Mouse (Mus musculus): ENCODE measurements at regions not wholly inside any gene's neighbourhood (a gene's known extent, or its start where the extent isn't known, plus 50 kb on each side); places are given as distances from the start of the nearest gene placed in this dataset.

- Histone ChIP-seq H3K4me3 (no peak overlapping the region), H3K27ac (no peak overlapping the region)
- no peak for DNase-seq
- intact Hi-C loops (cut with DNase I): no loop called here
- no peak for TF ChIP-seq CTCF (IDR thresholded peaks at IDR 0.05)
These were observed 52.0 kb upstream of the C030005K15Rik start for GRCm38 (mm10) chr10:97778531-97778930.

DNA sequence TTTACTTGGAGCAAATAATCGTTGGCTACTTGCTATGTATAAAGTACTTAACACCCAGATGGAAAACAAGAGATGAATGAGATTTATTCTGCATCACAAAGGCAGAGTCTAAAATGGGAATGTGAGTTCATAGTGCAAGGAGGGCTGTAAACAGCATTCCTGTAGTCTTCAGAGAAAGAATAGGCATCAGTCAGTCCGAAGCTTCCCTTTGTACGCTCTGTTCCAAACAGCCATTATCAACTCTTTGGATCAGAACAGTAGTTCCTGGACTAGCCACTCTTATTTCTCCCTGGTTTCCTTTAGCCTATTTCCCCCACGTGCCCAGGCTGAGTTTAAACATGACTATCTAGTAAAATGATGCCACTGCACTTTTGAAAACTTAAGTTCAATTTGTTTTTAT is 52.8 kb upstream of the C030005K15Rik start:
- TF ChIP-seq CTCF (IDR thresholded peaks at IDR 0.05): no peak
- Histone ChIP-seq H3K4me3 (no peak overlapping the region), H3K27ac (no peak overlapping the region)
- no peak for DNase-seq
- intact Hi-C loops (cut with DNase I): no loop called here

DNA sequence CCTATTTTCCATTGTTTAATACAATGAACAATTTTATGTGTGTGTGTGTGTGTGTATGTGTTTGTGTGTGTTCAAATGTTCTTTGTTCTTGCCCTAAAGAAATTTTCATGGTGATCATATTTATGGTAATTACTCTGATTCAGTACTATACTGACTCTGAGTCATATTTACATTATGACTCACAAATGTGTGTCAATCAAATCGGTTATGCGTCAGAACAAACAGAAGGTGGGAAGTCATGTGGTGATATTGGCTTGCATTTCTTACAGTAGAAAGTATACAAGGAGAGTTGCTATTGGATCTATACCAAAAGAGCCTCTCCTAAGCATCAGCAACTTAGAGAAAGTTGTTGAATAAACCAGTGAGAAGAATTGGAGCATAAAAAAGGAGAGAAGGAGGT is 67.2 kb upstream of the C030005K15Rik start:
- intact Hi-C loops (cut with DNase I): no loop called here
- no peak for DNase-seq
- TF ChIP-seq CTCF (IDR thresholded peaks at IDR 0.05): no peak
- Histone ChIP-seq H3K27ac (no peak overlapping the region), H3K4me3 (no peak overlapping the region)

DNA sequence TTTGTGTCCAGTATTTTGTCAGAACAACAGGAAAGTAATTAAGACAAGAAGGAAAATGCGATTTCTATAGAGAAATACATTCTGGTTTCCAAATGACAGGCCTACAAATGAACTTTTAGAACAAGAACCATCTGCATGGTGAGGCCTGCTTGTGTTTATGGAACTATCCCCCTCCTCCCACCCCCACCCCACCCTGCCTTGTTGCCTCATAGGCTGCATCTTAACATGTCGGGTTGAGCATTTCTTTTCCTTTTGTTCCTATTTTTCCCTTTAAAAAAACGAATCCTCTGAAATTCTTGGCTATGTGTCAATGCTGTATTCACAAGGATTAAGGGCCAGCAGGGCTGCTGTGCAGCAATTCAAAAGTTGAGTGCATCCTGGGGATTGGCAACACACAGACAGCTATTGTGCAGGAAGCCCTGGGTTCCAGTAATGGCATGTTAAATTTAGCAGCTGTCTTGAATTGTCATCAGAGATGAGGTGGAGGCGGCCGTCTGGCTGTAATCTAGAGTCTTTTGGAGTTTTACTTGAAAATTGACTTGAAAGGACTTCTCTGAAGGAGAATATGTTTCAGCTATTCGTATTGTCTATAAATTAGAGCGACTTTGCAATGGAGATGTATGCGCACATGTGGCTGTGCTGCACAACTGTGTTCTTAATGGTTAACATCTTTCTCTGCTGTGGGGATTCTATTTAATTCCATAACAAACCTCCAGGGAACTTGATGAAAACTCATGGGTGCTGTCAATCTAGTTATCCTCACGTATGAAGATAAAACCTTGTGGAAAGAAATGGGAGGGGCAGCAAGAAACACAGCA is 75.1 kb upstream of the C030005K15Rik start:
- DNase-seq: no peak
- TF ChIP-seq CTCF (IDR thresholded peaks at IDR 0.05): no peak
- intact Hi-C loops (cut with DNase I): no loop called here
- Histone ChIP-seq H3K4me3 (no peak overlapping the region), H3K27ac (no peak overlapping the region)

GRCm38 (mm10) chr10:97807947-97808346 is 81.4 kb upstream of the C030005K15Rik start:
- no peak for DNase-seq
- intact Hi-C loops (cut with DNase I): no loop called here
- H3K27ac ChIP-seq: no peak overlapping the region
- H3K4me3 ChIP-seq: no peak overlapping the region
- no peak for TF ChIP-seq CTCF (IDR thresholded peaks at IDR 0.05)

DNA sequence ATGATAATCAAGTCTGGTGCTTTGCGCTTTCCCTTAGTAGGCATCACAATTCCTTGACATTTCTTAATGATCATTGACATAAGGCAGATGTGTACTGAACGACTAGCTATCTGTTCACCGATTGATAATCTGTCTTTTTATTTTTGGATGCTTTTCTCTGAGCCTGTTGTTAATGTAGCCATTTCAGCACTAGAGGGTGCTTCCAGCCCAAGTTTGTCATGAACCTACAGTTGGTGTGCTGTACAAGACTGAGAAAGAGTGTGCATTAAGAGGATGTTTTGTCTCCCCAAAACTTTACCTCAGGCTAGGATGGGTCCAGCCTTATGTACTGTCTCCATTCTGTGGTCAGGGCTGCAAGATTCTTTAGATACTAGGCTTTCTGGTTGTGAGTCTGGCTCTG is 116.0 kb upstream of the C030005K15Rik start:
- no peak overlapping the region for H3K4me3 ChIP-seq
- intact Hi-C loops (cut with DNase I): no loop called here
- TF ChIP-seq CTCF (IDR thresholded peaks at IDR 0.05): peak; percentile 42
- no peak overlapping the region for H3K27ac ChIP-seq
- DNase-seq: no peak

- H3K4me3 ChIP-seq: no peak overlapping the region
- TF ChIP-seq CTCF (IDR thresholded peaks at IDR 0.05): no peak
These were observed 124.9 kb upstream of the C030005K15Rik start for GRCm38 (mm10) chr10:97851487-97851886.

GRCm38 (mm10) chr10:97877088-97877487 is 150.5 kb upstream of the C030005K15Rik start:
- no peak overlapping the region for H3K27ac ChIP-seq

More at GRCm38 (mm10) chr10:97851487-97851886, 124.9 kb upstream of the C030005K15Rik start:
- DNase-seq: no peak
- intact Hi-C loops (cut with DNase I): no loop called here
- no peak overlapping the region for H3K27ac ChIP-seq

GRCm38 (mm10) chr10:97886049-97886448 is 159.5 kb upstream of the C030005K15Rik start:
- Histone ChIP-seq H3K27ac (no peak overlapping the region), H3K4me3 (no peak overlapping the region)
- no peak for TF ChIP-seq CTCF (IDR thresholded peaks at IDR 0.05)
- intact Hi-C loops (cut with DNase I): no loop called here
- DNase-seq: no peak

More at GRCm38 (mm10) chr10:97877088-97877487, 150.5 kb upstream of the C030005K15Rik start:
- intact Hi-C loops (cut with DNase I): no loop called here
- no peak overlapping the region for H3K4me3 ChIP-seq
- TF ChIP-seq CTCF (IDR thresholded peaks at IDR 0.05): no peak
- DNase-seq: no peak

GRCm38 (mm10) chr10:97905793-97906192 is 179.2 kb upstream of the C030005K15Rik start:
- TF ChIP-seq CTCF (IDR thresholded peaks at IDR 0.05): no peak
- intact Hi-C loops (cut with DNase I): no loop called here

DNA sequence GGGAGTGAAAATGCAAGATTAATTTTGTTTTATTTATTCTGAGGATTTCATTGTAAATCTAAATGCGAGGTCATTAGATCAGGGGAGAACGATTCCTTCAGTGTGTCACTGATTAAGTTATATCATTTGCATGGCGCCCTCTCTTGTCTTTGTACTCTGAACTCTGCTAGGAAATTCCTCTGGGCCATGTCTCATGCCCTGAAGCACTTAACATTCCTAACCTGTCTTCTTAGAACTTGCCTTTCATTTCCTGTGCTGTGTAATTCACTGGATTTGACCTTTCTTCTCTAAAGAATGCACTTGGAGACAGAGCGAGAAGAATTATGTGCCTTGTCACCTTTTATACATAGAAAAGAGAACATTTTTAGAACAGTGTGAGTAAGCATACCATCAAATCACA is 199.0 kb upstream of the C030005K15Rik start:
- no peak for TF ChIP-seq CTCF (IDR thresholded peaks at IDR 0.05)
- intact Hi-C loops (cut with DNase I): no loop called here

More at GRCm38 (mm10) chr10:97905793-97906192, 179.2 kb upstream of the C030005K15Rik start:
- Histone ChIP-seq H3K27ac (no peak overlapping the region), H3K4me3 (no peak overlapping the region)
- no peak for DNase-seq

GRCm38 (mm10) chr10:97940345-97940744 is 213.8 kb upstream of the C030005K15Rik start:
- DNase-seq: no peak
- Histone ChIP-seq H3K4me3 (no peak overlapping the region), H3K27ac (no peak overlapping the region)
- intact Hi-C loops (cut with DNase I): no loop called here
- TF ChIP-seq CTCF (IDR thresholded peaks at IDR 0.05): no peak

More for the DNA sequence above, 199.0 kb upstream of the C030005K15Rik start:
- no peak for DNase-seq
- Histone ChIP-seq H3K27ac (no peak overlapping the region), H3K4me3 (no peak overlapping the region)

GRCm38 (mm10) chr10:97965881-97966280 is 239.3 kb upstream of the C030005K15Rik start:
- no peak for TF ChIP-seq CTCF (IDR thresholded peaks at IDR 0.05)
- H3K4me3 ChIP-seq: no peak overlapping the region
- no peak overlapping the region for H3K27ac ChIP-seq
- DNase-seq: no peak
- intact Hi-C loops (cut with DNase I): no loop called here

DNA sequence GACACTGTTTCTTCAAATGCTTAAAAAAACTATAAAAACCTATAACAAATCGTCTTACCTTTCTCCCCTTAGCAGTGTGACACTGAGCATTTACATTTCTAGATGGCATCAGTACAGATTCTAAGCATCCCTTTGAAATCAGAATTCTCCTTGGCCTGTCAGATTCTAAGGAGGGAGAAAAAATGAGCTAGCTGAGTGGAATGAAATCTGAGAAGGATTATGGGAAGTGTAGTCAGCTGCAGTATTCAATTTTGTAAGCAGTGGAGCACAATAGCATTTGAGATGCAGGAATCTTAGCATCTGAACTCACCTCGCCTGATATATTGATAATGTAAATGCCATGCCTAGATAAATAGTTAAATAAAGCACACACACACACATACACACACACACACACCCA is 240.4 kb upstream of the C030005K15Rik start:
- intact Hi-C loops (cut with DNase I): no loop called here
- no peak overlapping the region for H3K4me3 ChIP-seq
- no peak for TF ChIP-seq CTCF (IDR thresholded peaks at IDR 0.05)
- DNase-seq: no peak
- no peak overlapping the region for H3K27ac ChIP-seq

Data from gastrocnemius, adult 2 months (tissue).